Mouse (Mus musculus): Measurements from ENCODE around the gene Nans. TPM values are rescaled to one million over a fixed set of nuclear protein-coding genes. Genes with fewer than 3 reads are reported as not detected.

Gene Nans
- polyA plus RNA-seq, 1 experiment from 2014 or later: 40.5 TPM

GRCm38 (mm10) chr4:46498976-46499375, 9.9 kb downstream of the Nans start:
- peaks cover 11% of the 10 kb centered on the region for H3K4me1 ChIP-seq (ENCODE audit: control insufficient read depth, low read depth, low read length)

GRCm38 (mm10) chr4:46502606-46503502, 13.8 kb downstream of the Nans start:
- WGBS (ENCODE audit: insufficient replicate concordance): 77% methylated on average over 16 of the region's 16 CpGs
- Histone ChIP-seq H3K4me3 (ENCODE audit: low read depth, low read length) (no peak overlapping the region), H3K4me1 (ENCODE audit: control insufficient read depth, low read depth, low read length) (peaks cover 24% of the 10 kb centered on the region), H3K27me3 (ENCODE audit: control insufficient read depth, insufficient read depth, low read depth, low read length) (no peaks in the 10 kb centered on the region), H3K4me2 (ENCODE audit: low read depth, low read length) (no peak overlapping the region), H3K27ac (ENCODE audit: low read length) (no peak overlapping the region), H3K9ac (ENCODE audit: low read depth, low read length) (no peak overlapping the region), H3K9me3 (replicated peaks; ENCODE audit: control insufficient read depth, low read length) (no peaks in the 10 kb centered on the region), H3K36me3 (ENCODE audit: control insufficient read depth, insufficient read depth) (peaks cover 23% of the 10 kb centered on the region)
- no peak for ATAC-seq (ENCODE audit: low read depth)

More at GRCm38 (mm10) chr4:46498976-46499375, 9.9 kb downstream of the Nans start:
- ATAC-seq (ENCODE audit: low read depth): no peak
- Histone ChIP-seq H3K9ac (ENCODE audit: low read depth, low read length) (no peak overlapping the region), H3K4me2 (ENCODE audit: low read depth, low read length) (no peak overlapping the region), H3K27me3 (ENCODE audit: control insufficient read depth, insufficient read depth, low read depth, low read length) (no peaks in the 10 kb centered on the region), H3K4me3 (ENCODE audit: low read depth, low read length) (no peak overlapping the region), H3K27ac (ENCODE audit: low read length) (no peak overlapping the region), H3K9me3 (replicated peaks; ENCODE audit: control insufficient read depth, low read length) (no peaks in the 10 kb centered on the region), H3K36me3 (ENCODE audit: control insufficient read depth, insufficient read depth) (peaks cover 25% of the 10 kb centered on the region)
- 10% methylated on average over 4 of the region's 4 CpGs for WGBS (ENCODE audit: insufficient replicate concordance)

DNA sequence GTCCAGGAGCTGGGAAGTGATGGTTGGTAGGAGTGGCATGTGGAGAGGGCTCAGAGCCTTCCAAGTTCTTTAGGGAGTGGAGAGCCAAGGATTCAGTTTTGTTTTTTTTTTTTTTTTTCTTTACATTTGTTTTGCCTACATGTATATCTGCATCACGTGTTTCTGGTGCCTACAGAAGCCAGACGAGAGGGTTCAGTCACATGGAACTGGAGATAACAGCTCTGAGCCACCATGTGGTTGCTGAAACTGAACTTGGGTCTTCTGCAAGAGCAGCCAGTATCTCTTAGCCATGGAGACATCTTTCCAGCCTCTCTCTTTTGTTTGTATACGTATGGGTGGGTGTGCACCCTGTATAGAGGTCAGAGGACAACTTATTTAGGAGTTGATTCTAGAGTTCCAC, 14.8 kb downstream of the Nans start:
- Histone ChIP-seq H3K9me3 (replicated peaks; ENCODE audit: control insufficient read depth, low read length) (no peaks in the 10 kb centered on the region), H3K4me3 (ENCODE audit: low read depth, low read length) (no peak overlapping the region), H3K27me3 (ENCODE audit: control insufficient read depth, insufficient read depth, low read depth, low read length) (no peaks in the 10 kb centered on the region), H3K9ac (ENCODE audit: low read depth, low read length) (no peak overlapping the region), H3K4me2 (ENCODE audit: low read depth, low read length) (no peak overlapping the region), H3K4me1 (ENCODE audit: control insufficient read depth, low read depth, low read length) (peaks cover 24% of the 10 kb centered on the region), H3K27ac (ENCODE audit: low read length) (no peak overlapping the region), H3K36me3 (ENCODE audit: control insufficient read depth, insufficient read depth) (peaks cover 23% of the 10 kb centered on the region)
- ATAC-seq (ENCODE audit: low read depth): no peak
- WGBS (ENCODE audit: insufficient replicate concordance): 18% methylated on average over 3 of the region's 3 CpGs

DNA sequence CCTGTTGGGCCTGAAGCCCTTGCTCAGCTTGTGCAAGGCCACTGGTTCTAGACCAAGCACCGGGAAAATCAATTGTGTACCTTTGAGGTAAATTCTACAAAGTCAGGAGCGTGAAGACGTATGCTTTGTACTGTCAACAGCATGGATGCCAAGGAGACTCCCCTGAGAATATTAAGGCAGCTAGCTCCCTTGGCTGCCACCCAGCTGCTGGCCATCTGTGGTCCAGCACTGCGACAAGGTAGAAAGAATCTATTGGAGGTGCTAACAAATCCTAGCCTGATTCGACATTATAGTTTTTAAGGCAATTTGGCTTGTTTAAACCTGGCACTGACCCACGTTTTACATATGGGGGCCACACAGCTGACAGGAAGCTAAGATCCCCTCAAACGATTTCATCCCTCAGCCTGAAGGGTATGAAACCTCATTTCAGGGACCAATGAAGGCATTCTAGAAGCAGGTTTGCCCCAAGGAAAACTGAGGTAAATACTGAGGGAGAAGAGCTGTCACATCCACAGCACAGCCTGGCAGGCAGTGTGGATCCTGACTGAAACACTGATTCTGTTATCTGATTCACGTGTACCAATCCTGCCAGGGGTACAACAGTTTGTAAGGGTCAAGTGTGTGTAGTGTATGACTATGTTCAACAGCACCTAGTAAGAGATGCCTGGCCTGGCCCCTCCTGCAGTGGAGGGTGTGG, 16.5 kb downstream of the Nans start:
- Histone ChIP-seq H3K9me3 (replicated peaks; ENCODE audit: control insufficient read depth, low read length) (no peaks in the 10 kb centered on the region), H3K9ac (ENCODE audit: low read depth, low read length) (no peak overlapping the region), H3K4me2 (ENCODE audit: low read depth, low read length) (no peak overlapping the region), H3K4me3 (ENCODE audit: low read depth, low read length) (no peak overlapping the region), H3K4me1 (ENCODE audit: control insufficient read depth, low read depth, low read length) (peaks cover 24% of the 10 kb centered on the region), H3K36me3 (ENCODE audit: control insufficient read depth, insufficient read depth) (peaks cover 14% of the 10 kb centered on the region), H3K27me3 (ENCODE audit: control insufficient read depth, insufficient read depth, low read depth, low read length) (no peaks in the 10 kb centered on the region), H3K27ac (ENCODE audit: low read length) (no peak overlapping the region)
- WGBS (ENCODE audit: insufficient replicate concordance): 70% methylated on average over 8 of the region's 8 CpGs
- ATAC-seq (ENCODE audit: low read depth): no peak

DNA sequence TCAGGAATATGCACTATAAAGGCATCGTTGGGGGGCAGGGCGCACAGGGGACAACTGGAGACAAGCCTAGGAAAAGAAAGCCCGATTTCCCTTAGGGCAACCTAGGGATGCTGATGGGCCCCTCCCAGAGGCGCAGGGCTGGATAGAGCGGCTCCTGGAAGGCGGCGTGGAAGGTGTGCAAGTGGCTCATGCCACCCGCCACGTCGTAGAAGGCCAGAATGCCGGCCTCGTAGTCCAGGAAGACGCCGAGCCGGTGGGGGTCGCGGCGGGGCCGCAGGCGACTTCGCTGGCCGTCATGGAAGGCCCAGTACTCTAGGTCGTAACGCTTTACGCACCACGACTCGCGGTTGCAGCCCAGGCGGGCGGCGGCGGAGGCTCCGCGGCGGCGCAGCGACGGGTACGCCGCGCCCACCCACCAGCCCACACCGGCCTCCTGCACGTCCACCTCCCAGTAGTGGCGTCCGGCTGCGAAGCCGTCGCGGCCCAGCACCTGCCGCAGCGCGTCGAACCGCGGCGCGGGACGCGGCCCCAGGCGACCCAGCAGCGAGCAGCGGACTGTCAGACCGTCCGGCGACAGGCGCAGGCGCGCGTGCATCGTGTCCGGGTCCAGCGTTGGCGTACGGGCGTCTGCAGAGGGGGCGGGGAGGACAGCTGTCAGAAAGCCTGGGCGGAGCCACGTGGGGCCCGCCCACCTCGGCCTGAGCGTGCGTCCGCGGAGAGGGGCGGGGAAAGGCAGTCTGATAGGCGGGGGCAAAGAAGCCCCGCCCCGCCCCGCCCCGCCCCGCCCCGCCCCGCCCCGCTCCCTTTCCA, 18.0 kb downstream of the Nans start:
- Histone ChIP-seq H3K9me3 (replicated peaks; ENCODE audit: control insufficient read depth, low read length) (no peaks in the 10 kb centered on the region), H3K27ac (ENCODE audit: low read length) (no peak overlapping the region)

DNA sequence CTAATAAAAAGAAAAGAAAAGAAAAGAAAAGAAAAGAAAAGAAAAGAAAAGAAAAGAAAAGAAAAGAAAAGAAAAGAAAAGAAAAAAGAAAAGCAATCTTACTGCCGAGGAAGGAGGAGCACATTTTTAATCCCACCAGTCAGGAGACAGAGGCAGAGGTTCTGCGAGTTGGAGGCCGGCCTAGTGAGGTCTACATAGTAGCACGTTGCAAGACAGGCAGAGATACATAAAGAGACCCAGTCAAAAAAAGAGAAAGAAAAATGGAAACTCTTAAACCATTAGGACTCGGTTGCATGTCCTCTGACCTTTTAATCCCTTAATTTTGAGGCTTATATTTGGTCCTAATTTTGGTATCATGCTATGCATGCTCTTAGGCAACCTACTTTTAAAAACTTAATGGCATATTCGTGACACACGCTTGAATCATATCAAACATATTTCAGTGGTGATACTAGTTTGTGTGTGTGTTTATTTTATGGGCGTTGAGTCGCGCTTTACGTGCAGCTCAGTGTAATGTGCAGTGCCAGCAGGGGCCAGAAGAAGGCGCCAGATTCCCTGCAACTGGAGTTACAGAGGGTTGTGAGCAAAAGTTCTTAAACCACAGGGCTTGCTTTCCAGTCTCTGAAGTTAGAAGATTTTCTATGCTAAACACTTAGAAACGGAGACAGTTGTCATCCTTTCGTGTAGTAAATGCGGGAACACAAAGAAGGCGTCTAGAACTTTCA, 18.9 kb downstream of the Nans start:
- ATAC-seq (ENCODE audit: low read depth): peak; percentile 11; the same call in 1 of the 2 replicates
- Histone ChIP-seq H3K27me3 (ENCODE audit: control insufficient read depth, insufficient read depth, low read depth, low read length) (no peaks in the 10 kb centered on the region), H3K4me3 (ENCODE audit: low read depth, low read length) (peak overlapping the region; percentile 66), H3K27ac (ENCODE audit: low read length) (peak overlapping the region; percentile 35; the same call in 1 of the 2 replicates), H3K4me2 (ENCODE audit: low read depth, low read length) (peak overlapping the region; percentile 92), H3K9me3 (replicated peaks; ENCODE audit: control insufficient read depth, low read length) (no peaks in the 10 kb centered on the region), H3K4me1 (ENCODE audit: control insufficient read depth, low read depth, low read length) (peaks cover 20% of the 10 kb centered on the region), H3K9ac (ENCODE audit: low read depth, low read length) (0 out of 2 replicates have a peak overlapping the region, but pooled peaks have one; percentile 14), H3K36me3 (ENCODE audit: control insufficient read depth, insufficient read depth) (no peaks in the 10 kb centered on the region; the same call in 1 of the 2 replicates)
- WGBS (ENCODE audit: insufficient replicate concordance): 3% methylated on average over 16 of the region's 16 CpGs

More for the DNA sequence above, 18.0 kb downstream of the Nans start:
- peak overlapping the region; percentile 92 for H3K4me2 ChIP-seq (ENCODE audit: low read depth, low read length)
- WGBS (ENCODE audit: insufficient replicate concordance): 1% methylated on average over 82 of the region's 94 CpGs
- peak overlapping the region; percentile 66 for H3K4me3 ChIP-seq (ENCODE audit: low read depth, low read length)
- peaks cover 20% of the 10 kb centered on the region for H3K4me1 ChIP-seq (ENCODE audit: control insufficient read depth, low read depth, low read length)
- peak; percentile 97 for ATAC-seq (ENCODE audit: low read depth)
- peak overlapping the region; percentile 55 for H3K9ac ChIP-seq (ENCODE audit: low read depth, low read length)
- peaks cover 8% of the 10 kb centered on the region for H3K36me3 ChIP-seq (ENCODE audit: control insufficient read depth, insufficient read depth)
- H3K27me3 ChIP-seq (ENCODE audit: control insufficient read depth, insufficient read depth, low read depth, low read length): no peaks in the 10 kb centered on the region

DNA sequence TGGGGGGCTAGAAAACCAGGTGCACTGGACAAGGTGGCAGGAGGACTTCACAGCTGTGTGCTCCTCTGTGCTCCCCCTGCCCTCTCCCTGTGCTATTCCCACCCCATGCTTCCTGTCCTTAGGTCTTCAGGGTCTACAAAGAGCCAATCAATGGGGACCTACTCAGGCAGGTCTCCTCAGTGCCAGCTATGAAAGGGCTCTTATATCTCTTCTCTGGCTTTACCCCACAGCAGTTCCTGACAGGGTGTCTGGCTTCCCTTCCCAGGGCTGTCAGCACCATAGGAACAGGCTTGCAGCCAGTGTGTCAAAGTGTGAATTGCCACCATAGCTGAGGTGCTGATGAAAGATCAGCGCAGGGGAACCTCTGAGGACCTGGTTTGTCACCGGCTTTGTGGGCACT, 31.4 kb downstream of the Nans start:
- 79% methylated on average over 2 of the region's 2 CpGs for WGBS (ENCODE audit: insufficient replicate concordance)

DNA sequence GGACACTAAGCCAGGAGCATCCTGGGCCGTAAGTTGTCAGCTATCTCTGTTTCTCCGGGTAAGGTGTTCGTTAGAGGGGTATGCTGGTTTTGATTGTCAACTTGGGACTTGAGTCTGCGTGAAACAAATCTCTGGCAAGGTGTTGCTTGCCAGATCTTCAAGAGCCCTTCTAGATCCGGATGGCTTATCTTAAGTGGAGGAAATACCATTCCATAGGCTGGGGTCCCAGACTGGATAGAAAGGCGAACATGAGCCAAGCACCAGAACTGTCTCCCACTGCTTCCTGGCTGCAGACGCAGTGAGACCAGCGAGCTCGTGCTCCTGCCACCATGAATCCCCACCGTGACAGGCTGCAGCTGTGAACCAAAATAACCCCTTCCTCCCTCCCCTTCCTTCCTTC, 32.4 kb downstream of the Nans start:
- no peak overlapping the region for H3K4me3 ChIP-seq (ENCODE audit: low read depth, low read length)
- H3K4me1 ChIP-seq (ENCODE audit: control insufficient read depth, low read depth, low read length): peaks cover 8% of the 10 kb centered on the region
- H3K4me2 ChIP-seq (ENCODE audit: low read depth, low read length): no peak overlapping the region
- H3K27ac ChIP-seq (ENCODE audit: low read length): no peak overlapping the region
- no peak for ATAC-seq (ENCODE audit: low read depth)
- no peak overlapping the region for H3K9ac ChIP-seq (ENCODE audit: low read depth, low read length)
- no peaks in the 10 kb centered on the region for H3K27me3 ChIP-seq (ENCODE audit: control insufficient read depth, insufficient read depth, low read depth, low read length)
- no peaks in the 10 kb centered on the region for H3K9me3 ChIP-seq (replicated peaks; ENCODE audit: control insufficient read depth, low read length)
- 77% methylated on average over 10 of the region's 10 CpGs for WGBS (ENCODE audit: insufficient replicate concordance)
- H3K36me3 ChIP-seq (ENCODE audit: control insufficient read depth, insufficient read depth): peaks cover 10% of the 10 kb centered on the region

More for the DNA sequence above, 31.4 kb downstream of the Nans start:
- Histone ChIP-seq H3K27ac (ENCODE audit: low read length) (no peak overlapping the region), H3K27me3 (ENCODE audit: control insufficient read depth, insufficient read depth, low read depth, low read length) (no peaks in the 10 kb centered on the region), H3K9ac (ENCODE audit: low read depth, low read length) (no peak overlapping the region), H3K9me3 (replicated peaks; ENCODE audit: control insufficient read depth, low read length) (no peaks in the 10 kb centered on the region), H3K4me3 (ENCODE audit: low read depth, low read length) (no peak overlapping the region), H3K4me1 (ENCODE audit: control insufficient read depth, low read depth, low read length) (peaks cover 4% of the 10 kb centered on the region), H3K36me3 (ENCODE audit: control insufficient read depth, insufficient read depth) (peaks cover 10% of the 10 kb centered on the region), H3K4me2 (ENCODE audit: low read depth, low read length) (no peak overlapping the region)
- ATAC-seq (ENCODE audit: low read depth): no peak
